Mouse (Mus musculus): ENCODE results near the gene Kcnab1.

- TF ChIP-seq CTCF (IDR thresholded peaks at IDR 0.05; ENCODE audit: low read depth, low read length) = no peak
- TF ChIP-seq POLR2A (IDR thresholded peaks at IDR 0.05; ENCODE audit: borderline replicate concordance, low read depth, low read length) = no peak
Measured at GRCm38 (mm10) chr3:65419706-65420105, 310.5 kb downstream of the Kcnab1 start.

Data from bone marrow macrophage, adult 2 months (primary cell).